Mouse (Mus musculus) spleen, adult 2 months (tissue): ENCODE measurements at regions not wholly inside any gene's neighbourhood (a gene's known extent, or its start where the extent isn't known, plus 50 kb on each side); places are given as distances from the start of the nearest gene placed in this dataset.

Experiments used
- CTCF ChIP-seq: fragments of 200-500 bp; IDR thresholded peaks from 2 replicates; pipeline ENCODE4 v1.5.1; 2011; ENCODE audit warnings: mild to moderate bottlenecking, inconsistent platforms; ENCODE audit not compliant: insufficient read depth, insufficient read length, insufficient replicate concordance; ENCODE audit errors: extremely low read depth
- POLR2A ChIP-seq: fragments of 200-500 bp; IDR thresholded peaks from 2 replicates; pipeline ENCODE4 v1.6.1; 2011; ENCODE audit warnings: low read depth, low read length, inconsistent platforms

DNA sequence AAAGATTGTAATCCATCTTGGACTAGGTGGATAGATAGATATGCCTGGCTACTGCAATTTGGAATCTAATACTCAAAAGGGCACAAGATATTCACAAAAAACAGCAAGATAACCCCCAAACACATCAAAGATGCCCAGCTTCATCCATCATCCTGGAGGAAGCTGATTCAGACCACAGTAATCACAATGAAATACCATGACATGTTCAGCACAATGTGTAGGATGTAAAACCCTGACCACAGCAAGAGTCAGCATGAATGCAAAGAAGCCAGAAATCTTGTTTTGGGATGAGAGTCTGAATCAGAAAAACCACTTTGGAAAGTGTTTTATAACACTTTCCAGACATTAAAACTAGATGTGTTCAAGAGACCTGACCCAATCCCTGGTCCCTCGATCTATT, 2180.5 kb upstream of the Gm7489 start:
- TF ChIP-seq CTCF: no peak
- no peak for TF ChIP-seq POLR2A
